Mouse (Mus musculus) frontal cortex, postnatal 10 days (tissue): ENCODE data around the gene Rbm44.

ENCODE experiments used
- DNase-seq, 2 experiments: peaks; one replicate each; pipeline ENCODE4 v3.0.0; 2022; ENCODE audit warnings: low spot score in 2 of 2, mixed read lengths in 1 of 2

The Rbm44 gene

GRCm38 (mm10) chr1:91209343-91209742 lies 64.5 kb downstream of the Rbm44 start:
- DNase-seq = peak; percentile 54 to 74

DNA sequence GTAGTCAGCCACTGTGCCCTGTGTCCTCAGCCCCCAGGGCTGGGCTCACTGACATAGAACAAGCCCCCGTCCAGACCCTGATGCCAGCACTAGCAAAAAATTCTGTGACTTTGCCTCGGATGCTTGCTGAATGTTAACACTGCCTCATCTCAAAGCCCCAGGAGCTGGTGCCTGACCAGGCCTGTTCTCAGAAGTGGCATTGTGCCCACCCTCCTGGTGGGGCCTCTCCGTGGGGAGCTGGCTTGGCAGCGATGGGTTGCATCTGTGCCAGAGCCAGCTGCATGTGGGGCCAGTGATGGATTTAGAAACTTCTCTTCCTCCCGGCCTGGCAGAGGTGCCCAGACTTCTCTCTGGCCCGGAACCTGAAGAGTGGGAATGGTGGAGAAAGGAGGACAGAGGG lies 64.9 kb downstream of the Rbm44 start:
- peak; percentile 86 to 89 for DNase-seq

DNA sequence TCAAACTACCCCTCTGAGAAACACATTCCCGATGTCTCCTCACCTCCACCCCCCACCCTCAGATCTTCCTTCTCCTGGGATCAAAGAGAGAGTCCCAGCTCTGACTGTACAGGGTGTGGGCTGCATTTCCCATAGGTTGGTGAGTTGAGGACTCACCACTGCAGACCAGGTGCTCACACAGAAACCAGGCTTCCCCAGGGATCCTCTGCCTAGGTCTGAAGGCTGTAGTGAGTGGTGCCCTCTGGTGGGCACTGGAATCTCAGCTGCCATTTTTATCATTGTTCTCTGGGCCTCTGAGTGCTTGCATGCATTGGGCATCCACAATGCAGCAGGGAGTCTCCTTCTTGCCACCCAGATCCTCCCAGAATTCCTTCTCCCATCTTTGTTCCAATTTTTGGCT lies 66.2 kb downstream of the Rbm44 start:
- DNase-seq = peak in 1 of 2 experiments; percentile 60

DNA sequence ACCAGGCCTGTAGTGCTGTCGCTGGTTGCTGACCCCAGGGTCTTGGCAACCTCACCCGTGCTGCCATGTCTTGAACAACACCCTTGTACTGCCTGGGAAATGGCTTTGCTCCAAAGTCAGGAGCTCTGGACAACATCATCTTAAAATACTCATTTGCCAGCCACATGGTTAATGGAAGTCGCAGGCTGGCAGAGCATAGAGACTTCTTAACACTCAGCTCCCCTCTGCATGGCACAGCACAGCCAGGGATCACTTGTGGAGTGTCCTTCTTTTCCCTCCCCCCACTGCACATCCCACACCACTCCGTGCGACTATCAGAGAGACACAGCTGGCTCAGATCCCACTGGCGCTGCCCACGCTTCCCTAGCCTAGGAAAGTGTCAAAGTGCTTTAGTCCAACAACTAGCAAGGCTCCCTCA lies 66.7 kb downstream of the Rbm44 start:
- DNase-seq = no peak

GRCm38 (mm10) chr1:91215264-91215663 lies 70.4 kb downstream of the Rbm44 start:
- DNase-seq = no peak

DNA sequence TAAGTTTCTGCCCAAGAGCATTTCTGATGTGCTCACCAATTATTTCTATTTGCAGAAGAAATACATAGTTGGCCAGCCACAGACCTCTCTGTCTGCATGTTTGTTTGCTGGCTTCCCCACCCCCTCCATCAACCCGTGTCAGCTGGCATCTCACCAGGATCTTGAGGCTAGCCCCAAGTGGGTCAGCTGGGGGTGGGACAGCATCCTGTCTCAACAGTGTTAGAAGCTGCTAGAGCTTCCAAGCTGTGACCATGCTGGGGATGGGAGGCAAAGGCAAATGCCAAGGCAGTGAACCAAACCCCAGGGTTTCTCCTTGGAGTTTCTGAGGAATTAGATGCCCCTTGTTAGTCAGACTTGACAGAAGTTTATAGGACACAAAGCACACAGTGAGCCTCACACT lies 71.1 kb downstream of the Rbm44 start:
- DNase-seq = no peak

- DNase-seq = no peak
Measured at GRCm38 (mm10) chr1:91216504-91217267, 71.8 kb downstream of the Rbm44 start.

GRCm38 (mm10) chr1:91219641-91220321 lies 74.9 kb downstream of the Rbm44 start:
- no peak for DNase-seq

- no peak for DNase-seq
Measured at GRCm38 (mm10) chr1:91220322-91220672, 75.4 kb downstream of the Rbm44 start.
